Mouse (Mus musculus) heart, adult 2 months (tissue): Measurements from ENCODE around the gene C7. TPM values are rescaled to one million over a fixed set of nuclear protein-coding genes. Genes with fewer than 3 reads are reported as not detected.

ENCODE experiments used
- DNase-seq, 2 experiments: peaks; one replicate each; pipeline ENCODE4 v3.0.0; 2021
- H3K27ac ChIP-seq: fragments of 200-600 bp; 2 replicates; pipeline ENCODE4 v1.8.1; 2022
- H3K27me3 ChIP-seq: fragments of 200-500 bp; 2 replicates; pipeline ENCODE4 v1.6.1; 2012; ENCODE audit warnings: mild to moderate bottlenecking, low read length, inconsistent platforms, mixed read lengths; ENCODE audit not compliant: control insufficient read depth, insufficient read depth
- H3K36me3 ChIP-seq: fragments of 200-500 bp; 2 replicates; pipeline ENCODE4 v1.6.1; 2012; ENCODE audit warnings: low read length, inconsistent platforms; ENCODE audit not compliant: control insufficient read depth, insufficient read depth
- H3K4me1 ChIP-seq: fragments of 200-500 bp; 2 replicates; pipeline ENCODE4 v1.6.1; 2011; ENCODE audit warnings: low read length; ENCODE audit not compliant: control insufficient read depth, insufficient read depth
- H3K4me3 ChIP-seq: fragments of 200-600 bp; 2 replicates; pipeline ENCODE4 v1.8.1; 2022
- H3K79me2 ChIP-seq: fragments of 200-500 bp; replicated peaks from 2 replicates; pipeline ENCODE4 v1.6.1; 2012; ENCODE audit warnings: mild to moderate bottlenecking, inconsistent platforms, low read length, moderate library complexity, mixed read lengths; ENCODE audit not compliant: control insufficient read depth, insufficient read depth
- H3K9ac ChIP-seq: fragments of 200-500 bp; 2 replicates; pipeline ENCODE4 v1.6.1; 2012; ENCODE audit warnings: low read depth, mild to moderate bottlenecking, control low read depth, inconsistent platforms, low read length, mixed read lengths
- CTCF ChIP-seq: fragments of 200-600 bp; IDR thresholded peaks from 2 replicates; pipeline ENCODE4 v1.8.1; 2022; ENCODE audit warnings: antibody characterized with exemption, mild to moderate bottlenecking, moderate library complexity
- EP300 ChIP-seq: fragments of 200-500 bp; IDR thresholded peaks from 2 replicates; pipeline ENCODE4 v1.6.1; 2011; ENCODE audit warnings: low read depth, low read length, control low read depth; ENCODE audit not compliant: insufficient read depth
- POLR2A ChIP-seq: fragments of 200-500 bp; IDR thresholded peaks from 2 replicates; pipeline ENCODE4 v1.6.1; 2011; ENCODE audit warnings: mild to moderate bottlenecking, low read depth, low read length, control low read depth; ENCODE audit not compliant: insufficient read depth
- WGBS: fragments of 180-500 bp; shearing (Covaris S2); methylation state at CpG from one replicate; pipeline ENCODE4 v1.1.7; 2018; 5-methylcytosine and 5-hydroxymethylcytosine counted together
- intact Hi-C: fragments of 180-260 bp; cut with DNase I; formaldehyde crosslinking; loops from one replicate; pipeline ENCODE4 v1.15.1; 2025
- polyA plus RNA-seq: library from polyadenylated mRNA; depleted of rRNA; stranded (reverse); fragments of >200 nt; gene quantifications from 2 replicates; pipeline ENCODE4 v1.2.3, GENCODE M21; 2012
- total RNA-seq, 2 experiments: library from RNA; stranded (reverse); gene quantifications; 2 replicates each; pipeline ENCODE4 v1.2.3; 2021

Gene C7
- total and polyA plus RNA-seq, 3 experiments = 1.8 to 5.7 (median 4.1) TPM

- no peak overlapping the region for H3K4me3 ChIP-seq
- intact Hi-C loops = no loop called here
- no peaks in the 10 kb centered on the region for H3K27me3 ChIP-seq
- WGBS = 94% methylated on average over 4 of the region's 4 CpGs
- DNase-seq = no peak
- TF ChIP-seq EP300 = no peak
- TF ChIP-seq POLR2A = no peak
- no peak for TF ChIP-seq CTCF
- no peak overlapping the region for H3K27ac ChIP-seq
- H3K4me1 ChIP-seq = peaks cover 1% of the 10 kb centered on the region
- no peaks in the 10 kb centered on the region for H3K79me2 ChIP-seq
- H3K36me3 ChIP-seq = peaks cover 4% of the 10 kb centered on the region
- no peak overlapping the region for H3K9ac ChIP-seq
These were observed 38.8 kb upstream of the C7 start for GRCm38 (mm10) chr15:5102312-5102711.

- intact Hi-C loops = no loop called here
- 94% methylated on average over 1 of the region's 1 CpGs for WGBS
- no peaks in the 10 kb centered on the region for H3K79me2 ChIP-seq
- TF ChIP-seq CTCF (no peak), EP300 (no peak), POLR2A (no peak)
- H3K36me3 ChIP-seq = no peaks in the 10 kb centered on the region
- H3K27ac ChIP-seq = no peak overlapping the region
- no peaks in the 10 kb centered on the region for H3K27me3 ChIP-seq
- no peaks in the 10 kb centered on the region for H3K4me1 ChIP-seq
- H3K4me3 ChIP-seq = no peak overlapping the region
- H3K9ac ChIP-seq = no peak overlapping the region
- no peak for DNase-seq
These were observed 33.8 kb upstream of the C7 start for GRCm38 (mm10) chr15:5097376-5097775.

GRCm38 (mm10) chr15:5095534-5096301 lies 32.2 kb upstream of the C7 start:
- H3K27ac ChIP-seq = no peak overlapping the region
- H3K27me3 ChIP-seq = no peaks in the 10 kb centered on the region
- no peak for TF ChIP-seq POLR2A
- TF ChIP-seq CTCF = no peak
- TF ChIP-seq EP300 = no peak
- DNase-seq = no peak
- H3K4me3 ChIP-seq = no peak overlapping the region
- 81% methylated on average over 11 of the region's 11 CpGs for WGBS
- intact Hi-C loops = no loop called here
- H3K79me2 ChIP-seq = no peaks in the 10 kb centered on the region
- H3K36me3 ChIP-seq = no peaks in the 10 kb centered on the region
- no peak overlapping the region for H3K9ac ChIP-seq
- no peaks in the 10 kb centered on the region for H3K4me1 ChIP-seq

GRCm38 (mm10) chr15:5090131-5090530 lies 26.6 kb upstream of the C7 start:
- TF ChIP-seq EP300 = no peak
- no peak for TF ChIP-seq CTCF
- no peak for TF ChIP-seq POLR2A
- Histone ChIP-seq H3K4me3 (no peak overlapping the region), H3K9ac (no peak overlapping the region), H3K27ac (no peak overlapping the region), H3K36me3 (no peaks in the 10 kb centered on the region), H3K79me2 (no peaks in the 10 kb centered on the region), H3K4me1 (no peaks in the 10 kb centered on the region), H3K27me3 (no peaks in the 10 kb centered on the region)
- 90% methylated on average over 10 of the region's 10 CpGs for WGBS
- intact Hi-C loops = no loop called here
- DNase-seq = no peak

- intact Hi-C loops = no loop called here
- Histone ChIP-seq H3K36me3 (no peaks in the 10 kb centered on the region), H3K79me2 (no peaks in the 10 kb centered on the region), H3K4me1 (no peaks in the 10 kb centered on the region), H3K27ac (no peak overlapping the region), H3K4me3 (no peak overlapping the region), H3K9ac (no peak overlapping the region), H3K27me3 (no peaks in the 10 kb centered on the region; the same call in 1 of the 2 replicates)
- 73% methylated on average over 7 of the region's 7 CpGs for WGBS
- DNase-seq = no peak
- TF ChIP-seq EP300 = no peak
- TF ChIP-seq POLR2A = no peak
- TF ChIP-seq CTCF = no peak
These were observed 25.5 kb upstream of the C7 start for GRCm38 (mm10) chr15:5088850-5089608.

GRCm38 (mm10) chr15:5086162-5086561 lies 22.6 kb upstream of the C7 start:
- intact Hi-C loops = loop anchor here (2.0 kb wide), 1 partner anchor 1123 kb away; no protein-coding TSS in a partner anchor

More at GRCm38 (mm10) chr15:5086162-5086561, 22.6 kb upstream of the C7 start:
- 0% methylated on average over 2 of the region's 2 CpGs for WGBS
- Histone ChIP-seq H3K79me2 (no peaks in the 10 kb centered on the region), H3K36me3 (no peaks in the 10 kb centered on the region), H3K9ac (no peak overlapping the region), H3K4me1 (no peaks in the 10 kb centered on the region), H3K27me3 (no peaks in the 10 kb centered on the region; the same call in 1 of the 2 replicates), H3K4me3 (no peak overlapping the region), H3K27ac (no peak overlapping the region)
- no peak for TF ChIP-seq EP300
- no peak for TF ChIP-seq POLR2A
- TF ChIP-seq CTCF = peak; percentile 71
- DNase-seq = no peak
